Mouse (Mus musculus) neural tube, embryonic 13.5 days (tissue): Measurements from ENCODE around the gene Gm960. TPM values are rescaled to one million over a fixed set of nuclear protein-coding genes. Genes with fewer than 3 reads are reported as not detected.

Experiments used
- ATAC-seq: fragments of 200-750 bp; cut with Nextera tagmentation; 2 replicates; pipeline ENCODE4 v1.8.0; 2017; ENCODE audit warnings: low read depth, mild to moderate bottlenecking, moderate TSS enrichment, moderate library complexity
- H3K27ac ChIP-seq: fragments of 300-500 bp; sonication (generic); replicated peaks from 2 replicates; pipeline ENCODE4 v1.5.1; 2015; ENCODE audit warnings: moderate library complexity, mild to moderate bottlenecking, inconsistent platforms
- H3K27me3 ChIP-seq: fragments of 300-500 bp; sonication (generic); 2 replicates; pipeline ENCODE4 v1.6.1; 2015; ENCODE audit warnings: mild to moderate bottlenecking, inconsistent platforms
- H3K36me3 ChIP-seq: fragments of 300-500 bp; sonication (generic); 2 replicates; pipeline ENCODE4 v1.6.1; 2015; ENCODE audit warnings: mild to moderate bottlenecking, inconsistent platforms
- H3K4me1 ChIP-seq: fragments of 300-500 bp; sonication (generic); replicated peaks from 2 replicates; pipeline ENCODE4 v1.6.1; 2015; ENCODE audit warnings: inconsistent platforms
- H3K4me2 ChIP-seq: fragments of 300-500 bp; sonication (generic); 2 replicates; pipeline ENCODE4 v1.6.1; 2015; ENCODE audit warnings: inconsistent platforms, mild to moderate bottlenecking, moderate library complexity
- H3K4me3 ChIP-seq: fragments of 300-500 bp; sonication (generic); 2 replicates; pipeline ENCODE4 v1.5.1; 2015; ENCODE audit warnings: mild to moderate bottlenecking, inconsistent platforms
- H3K9ac ChIP-seq: fragments of 300-500 bp; sonication (generic); 2 replicates; pipeline ENCODE4 v1.6.1; 2015; ENCODE audit warnings: moderate library complexity, mild to moderate bottlenecking, inconsistent platforms
- H3K9me3 ChIP-seq: fragments of 300-500 bp; sonication (generic); 2 replicates; pipeline ENCODE4 v1.6.1; 2016; ENCODE audit warnings: inconsistent platforms
- WGBS: fragments of 180-500 bp; shearing (Covaris S2); methylation state at CpG from one replicate; pipeline ENCODE4 v1.1.7; 2015; 5-methylcytosine and 5-hydroxymethylcytosine counted together
- polyA plus RNA-seq: library from polyadenylated mRNA; unstranded; fragments of >200 nt; fragmentation: Nextera tagmentation; extraction: Ambion mirVana; gene quantifications from 2 replicates; pipeline ENCODE4 v1.2.1, GENCODE M21; 2015

Gene Gm960
- polyA plus RNA-seq, 1 experiment from 2014 or later = 5.7 TPM

GRCm38 (mm10) chr19:4644271-4644670 lies 54.2 kb downstream of the Gm960 start:
- no peak for ATAC-seq
- peaks cover 3% of the 10 kb centered on the region; the same call in 1 of the 2 replicates for H3K27me3 ChIP-seq

GRCm38 (mm10) chr19:4635986-4636385 lies 62.5 kb downstream of the Gm960 start:
- no peak overlapping the region for H3K4me3 ChIP-seq
- H3K27me3 ChIP-seq = 0 out of 2 replicates have a peak, but pooled peaks cover 11% of the 10 kb centered on the region
- H3K27ac ChIP-seq = no peak overlapping the region
- no peaks in the 10 kb centered on the region for H3K4me1 ChIP-seq
- H3K9me3 ChIP-seq = no peaks in the 10 kb centered on the region
- WGBS = 71% methylated on average over 4 of the region's 4 CpGs
- H3K4me2 ChIP-seq = no peak overlapping the region
- no peak for ATAC-seq
- H3K36me3 ChIP-seq = no peaks in the 10 kb centered on the region
- no peak overlapping the region for H3K9ac ChIP-seq

More at GRCm38 (mm10) chr19:4644271-4644670, 54.2 kb downstream of the Gm960 start:
- Histone ChIP-seq H3K4me2 (no peak overlapping the region), H3K27ac (no peak overlapping the region), H3K4me3 (no peak overlapping the region), H3K36me3 (no peaks in the 10 kb centered on the region), H3K4me1 (no peaks in the 10 kb centered on the region), H3K9me3 (no peaks in the 10 kb centered on the region), H3K9ac (no peak overlapping the region)
- WGBS = 41% methylated on average over 10 of the region's 10 CpGs

- H3K27ac ChIP-seq = peak overlapping the region; percentile 46; the same call in 1 of the 2 replicates
- no peaks in the 10 kb centered on the region for H3K9me3 ChIP-seq
- peaks cover 44% of the 10 kb centered on the region for H3K4me1 ChIP-seq
- H3K36me3 ChIP-seq = peaks cover 3% of the 10 kb centered on the region
- peak overlapping the region; percentile 51 for H3K9ac ChIP-seq
- H3K4me2 ChIP-seq = no peak overlapping the region
- peak; percentile 67 for ATAC-seq
- 0% methylated on average over 1 of the region's 1 CpGs for WGBS
- no peak overlapping the region for H3K4me3 ChIP-seq
- H3K27me3 ChIP-seq = no peaks in the 10 kb centered on the region
These were observed 69.6 kb downstream of the Gm960 start for GRCm38 (mm10) chr19:4628819-4629218.

GRCm38 (mm10) chr19:4625829-4626535 lies 72.5 kb downstream of the Gm960 start:
- Histone ChIP-seq H3K27me3 (no peaks in the 10 kb centered on the region), H3K36me3 (peaks cover 31% of the 10 kb centered on the region), H3K9me3 (no peaks in the 10 kb centered on the region), H3K9ac (peak overlapping the region; percentile 83), H3K4me1 (peaks cover 47% of the 10 kb centered on the region), H3K4me3 (peak overlapping the region; percentile 80), H3K27ac (peak overlapping the region; percentile 92), H3K4me2 (peak overlapping the region; percentile 89)
- 2% methylated on average over 35 of the region's 35 CpGs for WGBS
- ATAC-seq = peak; percentile 71

GRCm38 (mm10) chr19:4625179-4625828 lies 73.2 kb downstream of the Gm960 start, which contains the start of gene Rce1:
TSS of gene Rce1 (minus strand) at chr19:4625641.
- Histone ChIP-seq H3K27ac (peak within 1 kb of the TSS; percentile 92), H3K27me3 (no peaks in the 10 kb centered on the region), H3K4me1 (peaks cover 47% of the 10 kb centered on the region), H3K4me2 (peak within 1 kb of the TSS; percentile 89), H3K9me3 (no peaks in the 10 kb centered on the region), H3K9ac (peak within 1 kb of the TSS; percentile 83), H3K4me3 (peak within 1 kb of the TSS; percentile 80), H3K36me3 (peaks cover 38% of the 10 kb centered on the region)
- ATAC-seq = peak; percentile 79
- WGBS = under 1% methylated on average over 61 of the region's 64 CpGs

- 29% methylated on average over 4 of the region's 4 CpGs for whole genome bisulfite sequencing
- H3K9ac ChIP-seq = peak overlapping the region; percentile 83
- H3K4me3 ChIP-seq = peak overlapping the region; percentile 80
- H3K27ac ChIP-seq = peak overlapping the region; percentile 92
- peak overlapping the region; percentile 89 for H3K4me2 ChIP-seq
- ATAC-seq = no peak
- H3K36me3 ChIP-seq = peaks cover 39% of the 10 kb centered on the region
- no peaks in the 10 kb centered on the region for H3K9me3 ChIP-seq
- no peaks in the 10 kb centered on the region for H3K27me3 ChIP-seq
- H3K4me1 ChIP-seq = peaks cover 47% of the 10 kb centered on the region
These were observed 73.9 kb downstream of the Gm960 start for GRCm38 (mm10) chr19:4624406-4625178.

GRCm38 (mm10) chr19:4624006-4624405 lies 74.5 kb downstream of the Gm960 start:
- Histone ChIP-seq H3K27me3 (no peaks in the 10 kb centered on the region), H3K4me1 (peaks cover 42% of the 10 kb centered on the region), H3K9ac (peak overlapping the region; percentile 83; the same call in 1 of the 2 replicates), H3K4me3 (no peak overlapping the region), H3K9me3 (no peaks in the 10 kb centered on the region), H3K36me3 (peaks cover 39% of the 10 kb centered on the region), H3K27ac (no peak overlapping the region), H3K4me2 (0 out of 2 replicates have a peak overlapping the region, but pooled peaks have one; percentile 89)
- 93% methylated on average over 12 of the region's 12 CpGs for WGBS
- ATAC-seq = no peak

GRCm38 (mm10) chr19:4623419-4623818 lies 75.0 kb downstream of the Gm960 start:
- ATAC-seq = no peak
- WGBS = 95% methylated on average over 9 of the region's 9 CpGs
- Histone ChIP-seq H3K9ac (no peak overlapping the region), H3K27me3 (no peaks in the 10 kb centered on the region), H3K9me3 (no peaks in the 10 kb centered on the region), H3K27ac (no peak overlapping the region), H3K36me3 (peaks cover 39% of the 10 kb centered on the region), H3K4me1 (peaks cover 37% of the 10 kb centered on the region), H3K4me3 (no peak overlapping the region), H3K4me2 (no peak overlapping the region)

- 79% methylated on average over 5 of the region's 5 CpGs for WGBS
- H3K9me3 ChIP-seq = no peaks in the 10 kb centered on the region
These were observed 75.7 kb downstream of the Gm960 start for GRCm38 (mm10) chr19:4622780-4623179.

GRCm38 (mm10) chr19:4620721-4621120 lies 77.7 kb downstream of the Gm960 start:
- Histone ChIP-seq H3K4me1 (peaks cover 25% of the 10 kb centered on the region), H3K4me2 (no peak overlapping the region), H3K27ac (no peak overlapping the region), H3K36me3 (peaks cover 39% of the 10 kb centered on the region), H3K9me3 (no peaks in the 10 kb centered on the region), H3K27me3 (no peaks in the 10 kb centered on the region), H3K9ac (no peak overlapping the region), H3K4me3 (no peak overlapping the region)
- WGBS = 93% methylated on average over 7 of the region's 7 CpGs
- no peak for ATAC-seq

More at GRCm38 (mm10) chr19:4622780-4623179, 75.7 kb downstream of the Gm960 start:
- H3K4me1 ChIP-seq = peaks cover 31% of the 10 kb centered on the region
- no peak overlapping the region for H3K4me3 ChIP-seq
- no peak for ATAC-seq
- H3K9ac ChIP-seq = no peak overlapping the region
- H3K4me2 ChIP-seq = no peak overlapping the region
- peaks cover 39% of the 10 kb centered on the region for H3K36me3 ChIP-seq
- no peaks in the 10 kb centered on the region for H3K27me3 ChIP-seq
- H3K27ac ChIP-seq = no peak overlapping the region

GRCm38 (mm10) chr19:4619461-4619860 lies 79.0 kb downstream of the Gm960 start:
- ATAC-seq = no peak
- Histone ChIP-seq H3K9ac (no peak overlapping the region), H3K36me3 (peaks cover 39% of the 10 kb centered on the region), H3K9me3 (no peaks in the 10 kb centered on the region), H3K4me2 (no peak overlapping the region), H3K27ac (no peak overlapping the region), H3K4me1 (peaks cover 22% of the 10 kb centered on the region), H3K4me3 (no peak overlapping the region), H3K27me3 (no peaks in the 10 kb centered on the region)
- 75% methylated on average over 10 of the region's 10 CpGs for WGBS

GRCm38 (mm10) chr19:4618183-4618582 lies 80.3 kb downstream of the Gm960 start:
- Histone ChIP-seq H3K27me3 (no peaks in the 10 kb centered on the region), H3K27ac (no peak overlapping the region), H3K9ac (no peak overlapping the region), H3K36me3 (peaks cover 39% of the 10 kb centered on the region), H3K4me2 (no peak overlapping the region), H3K4me3 (no peak overlapping the region), H3K4me1 (peaks cover 25% of the 10 kb centered on the region), H3K9me3 (no peaks in the 10 kb centered on the region)
- no peak for ATAC-seq
- 37% methylated on average over 18 of the region's 18 CpGs for WGBS
